Mouse (Mus musculus) heart, postnatal 0 days (tissue): Measurements from ENCODE around the gene Nfic.

ENCODE experiments used
- CTCF ChIP-seq: IDR thresholded peaks from 2 replicates; pipeline ENCODE4 v1.5.1; 2016; ENCODE audit warnings: antibody characterized with exemption, control low read depth, low read depth
- EP300 ChIP-seq: IDR thresholded peaks from 2 replicates; pipeline ENCODE4 v1.6.1; 2016; ENCODE audit warnings: antibody characterized with exemption, low read depth

DNA sequence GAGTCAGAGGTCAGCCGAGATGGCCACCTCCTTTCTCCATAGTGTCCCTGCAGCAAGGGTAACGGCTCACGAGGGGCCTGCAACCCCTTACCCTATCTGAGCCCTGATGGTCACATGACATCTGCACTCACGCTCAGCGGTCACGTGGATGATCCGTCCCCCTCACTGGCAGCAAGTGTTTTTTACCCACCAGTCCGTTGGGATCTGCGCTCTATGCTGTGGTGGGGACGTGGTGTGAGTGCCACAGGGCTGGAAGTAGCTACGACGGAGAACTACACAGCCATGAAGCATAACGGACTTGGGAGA, 47.1 kb downstream of the Nfic start:
- TF ChIP-seq CTCF, result no peak
- no peak for TF ChIP-seq EP300
